Mouse (Mus musculus): ENCODE results near the gene Spint5. TPM values are rescaled to one million over a fixed set of nuclear protein-coding genes. Genes with fewer than 3 reads are reported as not detected.

Spint5 gene
- polyA plus RNA-seq (2021; fragmentation: Nextera tagmentation) = not detected in 2 replicates
- long read RNA-seq, experiment 1 = 0 reads
- long read RNA-seq, experiment 2 = 0 reads

GRCm38 (mm10) chr2:164715005-164715404 is at the start of gene Spint5:
Gene Spint5, plus strand, starts transcription at chr2:164715305.

GRCm38 (mm10) chr2:164673987-164674386 is 41.1 kb upstream of the Spint5 start, which contains the start of gene Wfdc11:
Gene Wfdc11, minus strand, starts transcription at chr2:164674087.

GRCm38 (mm10) chr2:164684807-164685206 is 30.3 kb upstream of the Spint5 start, which contains the start of gene Wfdc13:
Gene Wfdc13, plus strand, starts transcription at chr2:164685107.

DNA sequence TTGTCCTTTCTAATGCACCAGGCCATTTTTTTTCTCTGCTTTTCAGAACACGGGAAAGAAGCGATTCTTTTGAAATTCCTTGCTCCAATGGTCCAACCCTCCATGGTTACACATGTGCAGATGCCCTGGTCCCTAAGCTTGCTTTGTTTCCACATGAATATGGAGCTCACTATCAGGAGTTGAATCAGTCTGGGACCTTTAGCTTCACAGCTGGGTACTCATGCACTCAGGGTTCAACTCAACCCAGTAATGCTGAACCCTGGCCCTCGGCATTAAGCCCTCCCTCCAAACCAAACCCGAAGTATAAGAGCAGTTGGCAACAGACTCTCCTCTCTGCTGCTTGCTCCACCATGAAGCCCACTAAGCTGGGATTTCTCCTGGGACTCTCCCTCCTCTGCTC is 16.9 kb upstream of the Spint5 start, which contains the start of gene Spint4:
Gene Spint4, plus strand, starts transcription at position 301 of the 400 bp plus-strand sequence.

DNA sequence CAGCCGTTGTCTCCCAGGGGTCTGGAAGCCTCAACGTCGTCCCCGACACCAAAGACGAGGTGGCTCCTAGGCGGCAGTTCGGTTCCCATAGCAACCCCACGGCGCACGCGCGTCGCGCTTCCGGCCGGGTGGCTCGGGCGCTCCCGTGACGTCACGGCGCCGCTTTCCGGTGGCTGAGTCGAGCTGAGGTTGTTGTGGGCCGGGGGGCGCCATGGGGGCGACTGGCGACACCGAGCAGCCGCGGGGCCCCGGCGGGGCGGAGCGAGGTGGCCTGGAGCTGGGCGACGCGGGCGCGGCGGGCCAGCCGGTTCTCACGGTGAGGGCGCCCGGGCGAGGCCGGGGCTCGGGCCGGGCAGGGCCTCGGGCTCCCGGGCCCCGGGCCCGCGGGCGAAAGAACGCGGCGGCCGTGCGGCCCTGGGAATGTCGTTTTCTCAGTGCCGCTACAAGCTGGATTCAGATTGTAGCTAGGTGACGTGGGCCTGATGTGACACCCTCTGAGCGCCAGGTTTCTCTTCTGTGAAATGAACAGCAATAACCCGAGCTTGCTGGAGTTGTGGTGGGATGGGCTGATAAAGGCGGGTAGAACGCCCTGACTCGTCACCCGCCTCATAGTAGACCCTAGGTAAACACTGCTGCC is 30.9 kb downstream of the Spint5 start, which contains the start of the genes Wfdc3 and Dnttip1:
Gene Wfdc3, minus strand, starts transcription at position 89 of the 637 bp plus-strand sequence.
Gene Dnttip1, plus strand, starts transcription at position 141 of the 637 bp plus-strand sequence.

Other genes starting within 250 kb of the Spint5 start
- not detected in 2 replicates for gene Trp53tg5, start 241.6 kb upstream of the Spint5 start, polyA plus RNA-seq (2021; fragmentation: Nextera tagmentation)
- gene Dbndd2, start 229.2 kb upstream of the Spint5 start, polyA plus RNA-seq (2021; fragmentation: Nextera tagmentation) = 184 and 200 TPM in 2 replicates
- 48.8 and 68.4 TPM in 2 replicates for gene Pigt, start 217.8 kb upstream of the Spint5 start, polyA plus RNA-seq (2021; fragmentation: Nextera tagmentation)
- 0.52 and 8.3 TPM in 2 replicates for gene Wfdc2, start 152.9 kb upstream of the Spint5 start, polyA plus RNA-seq (2021; fragmentation: Nextera tagmentation)
- gene Spint3, start 141.8 kb upstream of the Spint5 start, polyA plus RNA-seq (2021; fragmentation: Nextera tagmentation) = not detected in 2 replicates
- not detected in 2 replicates for gene Wfdc6a, start 129.9 kb upstream of the Spint5 start, polyA plus RNA-seq (2021; fragmentation: Nextera tagmentation)
- not detected in 2 replicates for gene Eppin, start 121.7 kb upstream of the Spint5 start, polyA plus RNA-seq (2021; fragmentation: Nextera tagmentation)
- gene Wfdc6b, start 101.8 kb upstream of the Spint5 start, polyA plus RNA-seq (2021; fragmentation: Nextera tagmentation) = not detected in 2 replicates
- not detected in 2 replicates for gene Wfdc8, start 101.7 kb upstream of the Spint5 start, polyA plus RNA-seq (2021; fragmentation: Nextera tagmentation)
- not detected in 2 replicates for gene Wfdc16, start 76.5 kb upstream of the Spint5 start, polyA plus RNA-seq (2021; fragmentation: Nextera tagmentation)
- gene Wfdc10, start 59.3 kb upstream of the Spint5 start, polyA plus RNA-seq (2021; fragmentation: Nextera tagmentation) = not detected in 2 replicates
- not detected in 2 replicates for gene Wfdc9, start 58.7 kb upstream of the Spint5 start, polyA plus RNA-seq (2021; fragmentation: Nextera tagmentation)
- gene Wfdc11, start 41.2 kb upstream of the Spint5 start, polyA plus RNA-seq (2021; fragmentation: Nextera tagmentation) = not detected in 2 replicates
- not detected in 2 replicates for gene Wfdc13, start 30.2 kb upstream of the Spint5 start, polyA plus RNA-seq (2021; fragmentation: Nextera tagmentation)
- gene Spint4, start 16.8 kb upstream of the Spint5 start, polyA plus RNA-seq (2021; fragmentation: Nextera tagmentation) = not detected in 2 replicates
- gene Wfdc3, start 30.6 kb downstream of the Spint5 start, polyA plus RNA-seq (2021; fragmentation: Nextera tagmentation) = 3.3 and 3.5 TPM in 2 replicates
- gene Dnttip1, start 30.7 kb downstream of the Spint5 start, polyA plus RNA-seq (2021; fragmentation: Nextera tagmentation) = 4.1 and 5.2 TPM in 2 replicates
- 0.83 and 0.95 TPM in 2 replicates for gene Ube2c, start 54.6 kb downstream of the Spint5 start, polyA plus RNA-seq (2021; fragmentation: Nextera tagmentation)
- not detected in 2 replicates for gene Tnnc2, start 64.7 kb downstream of the Spint5 start, polyA plus RNA-seq (2021; fragmentation: Nextera tagmentation)
- 39.6 and 48.3 TPM in 2 replicates for gene Snx21, start 70.5 kb downstream of the Spint5 start, polyA plus RNA-seq (2021; fragmentation: Nextera tagmentation)
- gene Acot8, start 89.6 kb downstream of the Spint5 start, polyA plus RNA-seq (2021; fragmentation: Nextera tagmentation) = 19.2 and 21.1 TPM in 2 replicates
- 10.3 and 10.8 TPM in 2 replicates for gene Zswim3, start 89.8 kb downstream of the Spint5 start, polyA plus RNA-seq (2021; fragmentation: Nextera tagmentation)
- gene Zswim1, start 107.4 kb downstream of the Spint5 start, polyA plus RNA-seq (2021; fragmentation: Nextera tagmentation) = 26.3 and 29.5 TPM in 2 replicates
- gene Spata25, start 113.2 kb downstream of the Spint5 start, polyA plus RNA-seq (2021; fragmentation: Nextera tagmentation) = not detected in 2 replicates
- gene Ctsa, start 117.6 kb downstream of the Spint5 start, polyA plus RNA-seq (2021; fragmentation: Nextera tagmentation) = 131 and 133 TPM in 2 replicates
- 5.4 and 5.6 TPM in 2 replicates for gene Neurl2, start 118.2 kb downstream of the Spint5 start, polyA plus RNA-seq (2021; fragmentation: Nextera tagmentation)
- 123 and 144 TPM in 2 replicates for gene Pltp, start 142.4 kb downstream of the Spint5 start, polyA plus RNA-seq (2021; fragmentation: Nextera tagmentation)
- 84.4 and 85.2 TPM in 2 replicates for gene Pcif1, start 164.0 kb downstream of the Spint5 start, polyA plus RNA-seq (2021; fragmentation: Nextera tagmentation)
- gene Zfp335, start 196.5 kb downstream of the Spint5 start, polyA plus RNA-seq (2021; fragmentation: Nextera tagmentation) = 8.9 and 11.8 TPM in 2 replicates
- 0.45 and 0.56 TPM in 2 replicates for gene Mmp9, start 225.5 kb downstream of the Spint5 start, polyA plus RNA-seq (2021; fragmentation: Nextera tagmentation)
- 78.6 and 83.4 TPM in 2 replicates for gene Slc12a5, start 245.5 kb downstream of the Spint5 start, polyA plus RNA-seq (2021; fragmentation: Nextera tagmentation)